22 mouse cellular contexts compared by ENCODE assay signal in genomic region chr10:80958979-80959637, GRCm38 (mm10). TPM values are rescaled to one million over a fixed set of nuclear protein-coding genes. Genes with fewer than 3 reads are reported as not detected.
A peak's percentile ranks its signal among the peaks of the same experiment; 100 is the strongest.
DNase-seq lines count a peak whose midpoint lies in the region; ATAC-seq and TF ChIP-seq lines count a peak whose summit lies in the region.
"Had no signal": no experiment of that assay in that cellular context is flagged by ENCODE, and none has a peak within 500 bp of the region (broad histone marks: within the 10 kb centered on the region; RNA-seq: fewer than 3 reads in every experiment).

No protein-coding gene starts in this region.

- no peaks in the 10 kb centered on the region for H3K36me3 ChIP-seq in heart, embryonic 10.5 days
- no peaks in the 10 kb centered on the region for H3K36me3 ChIP-seq in liver, adult 2 months (ENCODE audit: control insufficient read depth, insufficient read depth, low read length)
- H3K36me3 ChIP-seq in liver, postnatal 0 days (replicated peaks; ENCODE audit: insufficient read depth, low read length), result no peaks in the 10 kb centered on the region
- H3K36me3 ChIP-seq in liver, embryonic 12.5 days, result no peaks in the 10 kb centered on the region
- H3K36me3 ChIP-seq in midbrain, embryonic 11.5 days (ENCODE audit: control insufficient read depth, insufficient read depth, low read length), result no peaks in the 10 kb centered on the region
- no peaks in the 10 kb centered on the region for H3K36me3 ChIP-seq in midbrain, postnatal 0 days (ENCODE audit: insufficient read depth, low read length)
- H3K36me3 ChIP-seq: G1E had no signal

- H3K9ac ChIP-seq in liver, adult 2 months (ENCODE audit: low read depth, low read length), result no peak overlapping the region
- no peak overlapping the region for H3K9ac ChIP-seq in liver, postnatal 0 days (replicated peaks)
- H3K9ac ChIP-seq in liver, embryonic 12.5 days, result no peak overlapping the region
- H3K9ac ChIP-seq in midbrain, embryonic 11.5 days (ENCODE audit: low read length), result no peak overlapping the region
- H3K9ac ChIP-seq in midbrain, postnatal 0 days (replicated peaks; ENCODE audit: low read length, poor library complexity, severe bottlenecking), result no peak overlapping the region

- ATAC-seq in liver, postnatal 0 days, result peak; percentile 26
- no peak for ATAC-seq in liver, embryonic 12.5 days
- no peak for ATAC-seq in midbrain, embryonic 11.5 days (ENCODE audit: low FRiP score)
- no peak for ATAC-seq in midbrain, postnatal 0 days (ENCODE audit: low FRiP score)
- ATAC-seq: activated CD4-positive, CD25-positive, alpha-beta regulatory T cell, adult 4 months; CD4-positive, CD25-positive, alpha-beta regulatory T cell, adult 4 months; Patski had no signal

- H3K4me2 ChIP-seq in liver, postnatal 0 days (ENCODE audit: low read depth, low read length), result no peak overlapping the region
- H3K4me2 ChIP-seq in liver, embryonic 12.5 days, result no peak overlapping the region
- no peak overlapping the region for H3K4me2 ChIP-seq in midbrain, embryonic 11.5 days
- H3K4me2 ChIP-seq in midbrain, postnatal 0 days (ENCODE audit: low read depth, low read length, poor library complexity, severe bottlenecking), result no peak overlapping the region

- no peak for TF ChIP-seq CTCF in liver, adult 2 months (IDR thresholded peaks at IDR 0.05; ENCODE audit: low read depth, low read length)
- no peak for TF ChIP-seq CTCF in liver, postnatal 0 days (IDR thresholded peaks at IDR 0.05; ENCODE audit: low read depth)
- TF ChIP-seq CTCF in midbrain, postnatal 0 days (IDR thresholded peaks at IDR 0.05), result no peak

- no peak for TF ChIP-seq POLR2A in liver, adult 2 months (IDR thresholded peaks at IDR 0.05; ENCODE audit: extremely low read depth, insufficient read depth, low read length)

- H3K4me1 ChIP-seq in heart, embryonic 10.5 days, result peaks cover 66% of the 10 kb centered on the region
- H3K4me1 ChIP-seq in liver, adult 2 months (ENCODE audit: control insufficient read depth, insufficient read depth, low read length), result peaks cover 47% of the 10 kb centered on the region
- H3K4me1 ChIP-seq in liver, postnatal 0 days (ENCODE audit: insufficient read depth), result peaks cover 31% of the 10 kb centered on the region
- peaks cover 31% of the 10 kb centered on the region for H3K4me1 ChIP-seq in liver, embryonic 12.5 days
- no peaks in the 10 kb centered on the region; the same call in none of the 2 replicates for H3K4me1 ChIP-seq in midbrain, embryonic 11.5 days (ENCODE audit: control insufficient read depth, insufficient read depth, low read length)
- no peaks in the 10 kb centered on the region for H3K4me1 ChIP-seq in midbrain, postnatal 0 days (ENCODE audit: insufficient read depth, low read length)

- peak; percentile 74 for TF ChIP-seq EP300 in liver, postnatal 0 days (IDR thresholded peaks at IDR 0.05; ENCODE audit: low read depth)

- H3K4me3 ChIP-seq in heart, embryonic 10.5 days, result no peak overlapping the region
- no peak overlapping the region for H3K4me3 ChIP-seq in liver, adult 2 months (ENCODE audit: insufficient read depth, low read depth, low read length)
- H3K4me3 ChIP-seq in liver, postnatal 0 days (ENCODE audit: low read depth, low read length), result no peak overlapping the region
- no peak overlapping the region for H3K4me3 ChIP-seq in liver, embryonic 12.5 days
- no peak overlapping the region for H3K4me3 ChIP-seq in midbrain, embryonic 11.5 days (ENCODE audit: low read depth, low read length)
- no peak overlapping the region for H3K4me3 ChIP-seq in midbrain, postnatal 0 days (ENCODE audit: low read depth, low read length)

- H3K27me3 ChIP-seq in heart, embryonic 10.5 days (ENCODE audit: insufficient read depth, poor library complexity, severe bottlenecking), result no peaks in the 10 kb centered on the region
- no peaks in the 10 kb centered on the region for H3K27me3 ChIP-seq in liver, adult 2 months (ENCODE audit: control insufficient read depth, insufficient read depth, low read length)
- H3K27me3 ChIP-seq in liver, postnatal 0 days (ENCODE audit: insufficient read depth, low read length), result no peaks in the 10 kb centered on the region
- peaks cover 7% of the 10 kb centered on the region; the same call in 1 of the 2 replicates for H3K27me3 ChIP-seq in liver, embryonic 12.5 days (replicated peaks)
- no peaks in the 10 kb centered on the region for H3K27me3 ChIP-seq in midbrain, embryonic 11.5 days (ENCODE audit: control insufficient read depth, insufficient read depth, low read length)
- no peaks in the 10 kb centered on the region for H3K27me3 ChIP-seq in midbrain, postnatal 0 days (ENCODE audit: insufficient read depth, low read length)
- H3K27me3 ChIP-seq: CH12.LX, Patski had no signal

- DNase-seq in heart, embryonic 10.5 days (ENCODE audit: low spot score), result no peak
- no peak for DNase-seq in heart, adult 9 months (ENCODE audit: low spot score in 2 of 2)
- peak; percentile 86 for DNase-seq in liver, adult 2 months (ENCODE audit: extremely low read depth, low read depth, low spot score)
- no peak for DNase-seq in liver
- peak; percentile 42 for DNase-seq in liver, postnatal 0 days
- DNase-seq in midbrain, embryonic 11.5 days (ENCODE audit: low spot score, missing footprints), result peak; percentile 72
- DNase-seq in midbrain, postnatal 0 days (ENCODE audit: low spot score), result no peak
- DNase-seq: adrenal gland, adult 2 months; adrenal gland, adult 8-10 months; adrenal gland, postnatal 10 days; adrenal gland, postnatal 14 days; adrenal gland, postnatal 25 days; adrenal gland, postnatal 36 days; B cell, adult 2 months; cerebellum, adult 11 months; cerebellum, adult 11-12 months had no signal

- H3K9me3 ChIP-seq in heart, embryonic 10.5 days, result no peaks in the 10 kb centered on the region
- H3K9me3 ChIP-seq in liver, postnatal 0 days (ENCODE audit: low read length), result no peaks in the 10 kb centered on the region
- no peaks in the 10 kb centered on the region for H3K9me3 ChIP-seq in liver, embryonic 12.5 days (replicated peaks)
- H3K9me3 ChIP-seq in midbrain, embryonic 11.5 days (ENCODE audit: control insufficient read depth, low read length), result no peaks in the 10 kb centered on the region
- no peaks in the 10 kb centered on the region for H3K9me3 ChIP-seq in midbrain, postnatal 0 days (ENCODE audit: low read length)
- H3K9me3 ChIP-seq: G1E had no signal

- 82% methylated on average over 5 of the region's 5 CpGs for WGBS in heart, embryonic 10.5 days
- WGBS in liver, adult 2 months, result 32% methylated on average over 5 of the region's 5 CpGs
- WGBS in liver, postnatal 0 days (ENCODE audit: insufficient replicate concordance), result 67% methylated on average over 5 of the region's 5 CpGs
- WGBS in liver, embryonic 12.5 days (ENCODE audit: insufficient replicate concordance), result 66% methylated on average over 5 of the region's 5 CpGs
- 88% methylated on average over 5 of the region's 5 CpGs for WGBS in midbrain, embryonic 11.5 days
- 94% methylated on average over 5 of the region's 5 CpGs for WGBS in midbrain, postnatal 0 days

- H3K79me2 ChIP-seq in liver, adult 2 months (ENCODE audit: control insufficient read depth, insufficient read depth, low read length), result no peaks in the 10 kb centered on the region

- H3K27ac ChIP-seq in heart, embryonic 10.5 days, result 0 out of 2 replicates have a peak overlapping the region, but pooled peaks have one; percentile 18
- peak overlapping the region; percentile 1; the same call in 1 of the 2 replicates for H3K27ac ChIP-seq in liver, adult 2 months (replicated peaks; ENCODE audit: insufficient read depth, low read depth, low read length)
- peak overlapping the region; percentile 93 for H3K27ac ChIP-seq in liver, postnatal 0 days (ENCODE audit: low read depth)
- no peak overlapping the region for H3K27ac ChIP-seq in liver, embryonic 12.5 days
- H3K27ac ChIP-seq in midbrain, embryonic 11.5 days (ENCODE audit: low read depth, low read length), result no peak overlapping the region
- H3K27ac ChIP-seq in midbrain, postnatal 0 days (ENCODE audit: low read depth, low read length), result no peak overlapping the region

RNA-seq across cellular contexts. Expression of gene Gadd45b, which starts 29.2 kb away (rescaled TPM):
- polyA plus RNA-seq in heart, embryonic 10.5 days (2016; fragmentation: Nextera tagmentation; extraction: Ambion mirVana), result 17.1 and 20.1 TPM in 2 replicates
- 2.1 and 8.3 TPM in 2 replicates for total RNA-seq in liver, adult 2 months (2014; rRNA removed)
- 1.4 and 1.8 TPM in 2 replicates for polyA plus RNA-seq in liver, adult 2 months (2012; rRNA removed)
- 17.3 and 18.7 TPM in 2 replicates for polyA plus RNA-seq in liver, postnatal 0 days (2015; fragmentation: Nextera tagmentation; extraction: Ambion mirVana)
- 1.6 and 2.0 TPM in 2 replicates for polyA plus RNA-seq in liver, embryonic 12.5 days (2016; fragmentation: Nextera tagmentation; extraction: Ambion mirVana)
- polyA plus RNA-seq in midbrain, embryonic 11.5 days (2014; fragmentation: Nextera tagmentation; extraction: Ambion mirVana), result 10.1 and 11.3 TPM in 2 replicates
- total RNA-seq in midbrain, postnatal 0 days (2014; rRNA removed), result 3.5 and 7.3 TPM in 2 replicates
- 5.0 and 6.4 TPM in 2 replicates for polyA plus RNA-seq in midbrain, postnatal 0 days (2015; fragmentation: Nextera tagmentation; extraction: Ambion mirVana)

RNA-seq across cellular contexts. Expression of gene Lmnb2, which starts 41.1 kb away (rescaled TPM):
- 39.7 and 47.3 TPM in 2 replicates for polyA plus RNA-seq in heart, embryonic 10.5 days (2016; fragmentation: Nextera tagmentation; extraction: Ambion mirVana)
- 3.2 and 3.3 TPM in 2 replicates for total RNA-seq in liver, adult 2 months (2014; rRNA removed)
- 5.5 and 6.6 TPM in 2 replicates for polyA plus RNA-seq in liver, adult 2 months (2012; rRNA removed)
- polyA plus RNA-seq in liver, postnatal 0 days (2015; fragmentation: Nextera tagmentation; extraction: Ambion mirVana), result 5.4 and 6.5 TPM in 2 replicates
- polyA plus RNA-seq in liver, embryonic 12.5 days (2016; fragmentation: Nextera tagmentation; extraction: Ambion mirVana), result 23.1 and 23.6 TPM in 2 replicates
- polyA plus RNA-seq in midbrain, embryonic 11.5 days (2014; fragmentation: Nextera tagmentation; extraction: Ambion mirVana), result 19.4 and 19.7 TPM in 2 replicates
- 40.2 and 47.3 TPM in 2 replicates for total RNA-seq in midbrain, postnatal 0 days (2014; rRNA removed)
- polyA plus RNA-seq in midbrain, postnatal 0 days (2015; fragmentation: Nextera tagmentation; extraction: Ambion mirVana), result 22.6 and 22.7 TPM in 2 replicates

RNA-seq across cellular contexts. Expression of gene Gng7, which starts 55.6 kb away (rescaled TPM):
- polyA plus RNA-seq in heart, embryonic 10.5 days (2016; fragmentation: Nextera tagmentation; extraction: Ambion mirVana), result 1.5 and 2.1 TPM in 2 replicates
- 0.09 and 0.13 TPM in 2 replicates for total RNA-seq in liver, adult 2 months (2014; rRNA removed)
- polyA plus RNA-seq in liver, adult 2 months (2012; rRNA removed), result 0.65 TPM in 2 replicates
- polyA plus RNA-seq in liver, postnatal 0 days (2015; fragmentation: Nextera tagmentation; extraction: Ambion mirVana), result 1.3 TPM in 2 replicates
- 0.80 and 0.81 TPM in 2 replicates for polyA plus RNA-seq in liver, embryonic 12.5 days (2016; fragmentation: Nextera tagmentation; extraction: Ambion mirVana)
- 6.6 and 7.0 TPM in 2 replicates for polyA plus RNA-seq in midbrain, embryonic 11.5 days (2014; fragmentation: Nextera tagmentation; extraction: Ambion mirVana)
- total RNA-seq in midbrain, postnatal 0 days (2014; rRNA removed), result 27.6 and 40.7 TPM in 2 replicates
- polyA plus RNA-seq in midbrain, postnatal 0 days (2015; fragmentation: Nextera tagmentation; extraction: Ambion mirVana), result 29.5 and 29.9 TPM in 2 replicates
- polyA plus RNA-seq: activated CD4-positive, CD25-positive, alpha-beta regulatory T cell, adult 4 months had no signal

RNA-seq across cellular contexts. Expression of gene Timm13, which starts 58.3 kb away (rescaled TPM):
- polyA plus RNA-seq in heart, embryonic 10.5 days (2016; fragmentation: Nextera tagmentation; extraction: Ambion mirVana), result 348 and 363 TPM in 2 replicates
- total RNA-seq in liver, adult 2 months (2014; rRNA removed), result 79.9 and 87.7 TPM in 2 replicates
- 369 and 388 TPM in 2 replicates for polyA plus RNA-seq in liver, adult 2 months (2012; rRNA removed)
- polyA plus RNA-seq in liver, postnatal 0 days (2015; fragmentation: Nextera tagmentation; extraction: Ambion mirVana), result 242 and 244 TPM in 2 replicates
- 271 and 301 TPM in 2 replicates for polyA plus RNA-seq in liver, embryonic 12.5 days (2016; fragmentation: Nextera tagmentation; extraction: Ambion mirVana)
- polyA plus RNA-seq in midbrain, embryonic 11.5 days (2014; fragmentation: Nextera tagmentation; extraction: Ambion mirVana), result 321 and 347 TPM in 2 replicates
- total RNA-seq in midbrain, postnatal 0 days (2014; rRNA removed), result 153 and 267 TPM in 2 replicates
- 362 and 384 TPM in 2 replicates for polyA plus RNA-seq in midbrain, postnatal 0 days (2015; fragmentation: Nextera tagmentation; extraction: Ambion mirVana)

Comparison
In these comparisons a context has a peak if more than half of its experiments do, and no peak if none do; other contexts are left out.
1. DNase-seq: peak in liver, adult 2 months (single experiment), liver, postnatal 0 days (single experiment) and midbrain, embryonic 11.5 days (single experiment); none in heart, embryonic 10.5 days (single experiment), heart, adult 9 months (0 of 2), liver (single experiment) and midbrain, postnatal 0 days (single experiment).
2. H3K27ac ChIP-seq: peak in heart, embryonic 10.5 days (single experiment), liver, adult 2 months (single experiment) and liver, postnatal 0 days (single experiment); none in liver, embryonic 12.5 days (single experiment), midbrain, embryonic 11.5 days (single experiment) and midbrain, postnatal 0 days (single experiment).